Mouse (Mus musculus): ENCODE data around the gene Oas1h. TPM values are rescaled to one million over a fixed set of nuclear protein-coding genes. Genes with fewer than 3 reads are reported as not detected.
"Not testable (repeated sequence)": the region's sequence is repeated elsewhere in the genome, so short reads cannot be mapped to it uniquely, and the experiment has no call there.

Oas1h gene
- polyA plus RNA-seq, 1 experiment from 2014 or later, result not detected

DNA sequence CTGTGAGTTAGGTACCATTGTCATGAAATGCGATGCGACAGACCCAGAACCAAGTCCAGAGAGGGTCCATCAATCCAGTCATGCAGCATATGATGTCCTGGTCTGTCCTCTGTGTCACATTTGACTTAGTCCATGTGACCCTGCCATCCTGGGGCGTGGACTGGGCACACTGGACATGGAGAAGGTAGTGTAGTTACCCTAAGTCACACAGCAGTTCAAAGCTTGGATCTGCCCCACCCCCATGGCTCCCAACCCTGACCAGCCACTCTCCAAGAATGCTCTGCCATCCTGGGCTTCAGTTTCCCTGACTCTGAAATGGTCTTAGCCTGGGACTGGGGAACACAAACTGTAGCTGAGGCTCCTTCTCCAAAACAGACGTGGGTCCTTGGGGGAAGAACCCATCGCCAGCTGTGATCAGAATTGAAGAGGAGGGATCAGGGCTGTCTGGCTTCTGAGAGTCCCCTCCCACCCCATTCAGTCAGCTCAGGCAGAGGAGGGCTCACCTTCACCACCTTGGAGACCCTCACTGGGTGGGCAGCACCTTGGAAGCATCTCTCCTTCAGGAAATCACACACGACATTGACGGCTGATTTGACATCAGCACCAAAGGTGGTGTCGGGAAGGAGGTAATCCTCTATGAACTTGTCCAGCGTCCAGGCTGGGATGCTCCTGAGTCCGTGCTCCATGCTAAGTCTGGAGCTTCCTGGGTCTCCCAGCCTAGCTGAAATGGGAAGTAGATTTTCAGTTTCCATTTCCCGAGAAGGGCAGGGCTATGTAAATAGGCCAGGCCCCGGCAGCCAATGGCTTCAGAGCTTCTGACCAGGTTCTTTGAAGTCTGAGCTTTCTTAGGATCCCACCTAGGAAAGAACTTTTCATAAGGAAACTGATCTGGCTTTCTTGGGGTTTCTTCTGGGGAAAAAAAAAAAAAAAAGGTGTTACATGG lies 45.8 kb downstream of the Oas1h start, which contains the start of gene Oas1a:
Gene Oas1a, minus strand, starts transcription at position 731 of the 943 bp plus-strand sequence.
- H3K36me3 ChIP-seq (ENCODE audit: control insufficient read depth, insufficient read depth, low read length); ATAC-seq (ENCODE audit: low FRiP score, low TSS enrichment); H3K4me2 ChIP-seq (replicated peaks; ENCODE audit: low read depth, low read length); H3K4me3 ChIP-seq (ENCODE audit: low read length); H3K9me3 ChIP-seq (ENCODE audit: control insufficient read depth, low read length); H3K4me1 ChIP-seq (ENCODE audit: control insufficient read depth, insufficient read depth, low read length); H3K27me3 ChIP-seq (ENCODE audit: control insufficient read depth, insufficient read depth, low read length); H3K27ac ChIP-seq (ENCODE audit: low read depth, low read length); H3K9ac ChIP-seq (ENCODE audit: low read depth, low read length): not testable (repeated sequence)
- WGBS, result 36% methylated on average over 8 of the region's 12 CpGs

DNA sequence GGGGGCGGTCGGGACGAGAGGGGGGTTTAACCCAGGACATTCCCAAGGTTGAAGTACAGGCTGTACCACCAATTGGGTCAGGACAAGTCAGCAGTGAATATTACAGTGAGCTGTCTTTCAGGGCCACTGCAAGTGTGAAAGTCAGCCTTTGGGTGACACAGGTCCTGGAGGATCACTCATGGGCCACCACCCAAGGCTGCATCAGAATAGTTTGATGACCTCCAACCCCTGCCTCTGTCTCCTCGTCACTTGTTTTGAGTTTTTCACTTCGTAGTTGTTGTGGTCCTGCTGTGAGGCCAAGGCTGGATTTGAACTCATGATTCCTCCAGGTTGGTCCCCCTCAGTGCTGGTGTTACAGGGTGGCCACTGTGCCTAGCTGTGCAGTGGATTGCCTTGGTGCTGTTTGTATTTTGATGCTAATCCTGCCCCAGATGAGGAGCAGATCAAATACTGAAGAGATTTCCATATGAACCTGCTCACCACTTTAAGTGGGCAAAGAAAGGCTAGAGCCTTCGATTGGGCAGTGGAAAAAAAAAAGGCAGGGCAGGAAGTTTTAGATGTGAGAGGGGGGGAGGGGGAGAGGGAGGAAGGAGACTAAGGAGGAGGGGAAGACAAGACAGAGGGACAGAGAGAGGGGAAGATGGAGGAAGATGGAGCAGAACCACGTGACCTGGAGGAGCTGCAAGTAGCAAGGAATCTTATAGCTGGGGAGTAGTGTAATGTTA lies 47.1 kb downstream of the Oas1h start:
- no peak for ATAC-seq (ENCODE audit: low FRiP score, low TSS enrichment)
- Histone ChIP-seq H3K4me1 (ENCODE audit: control insufficient read depth, insufficient read depth, low read length) (no peaks in the 10 kb centered on the region), H3K27ac (ENCODE audit: low read depth, low read length) (no peak overlapping the region), H3K4me2 (replicated peaks; ENCODE audit: low read depth, low read length) (no peak overlapping the region), H3K9ac (ENCODE audit: low read depth, low read length) (no peak overlapping the region), H3K27me3 (ENCODE audit: control insufficient read depth, insufficient read depth, low read length) (no peaks in the 10 kb centered on the region), H3K9me3 (ENCODE audit: control insufficient read depth, low read length) (no peaks in the 10 kb centered on the region), H3K4me3 (ENCODE audit: low read length) (no peak overlapping the region), H3K36me3 (ENCODE audit: control insufficient read depth, insufficient read depth, low read length) (no peaks in the 10 kb centered on the region)
- 53% methylated on average over 7 of the region's 7 CpGs for WGBS

- H3K27me3 ChIP-seq (ENCODE audit: control insufficient read depth, insufficient read depth, low read length); H3K9me3 ChIP-seq (ENCODE audit: control insufficient read depth, low read length); H3K4me3 ChIP-seq (ENCODE audit: low read length); H3K4me1 ChIP-seq (ENCODE audit: control insufficient read depth, insufficient read depth, low read length); H3K9ac ChIP-seq (ENCODE audit: low read depth, low read length); H3K27ac ChIP-seq (ENCODE audit: low read depth, low read length); H3K36me3 ChIP-seq (ENCODE audit: control insufficient read depth, insufficient read depth, low read length); ATAC-seq (ENCODE audit: low FRiP score, low TSS enrichment); H3K4me2 ChIP-seq (replicated peaks; ENCODE audit: low read depth, low read length): not testable (repeated sequence)
- 41% methylated on average over 8 of the region's 8 CpGs for WGBS
These were observed 53.0 kb downstream of the Oas1h start, which contains the start of gene Oas1d for GRCm38 (mm10) chr5:120914204-120914603. Gene Oas1d, plus strand, starts transcription at chr5:120914536.

- not testable (repeated sequence) for ATAC-seq (ENCODE audit: low FRiP score, low TSS enrichment); H3K36me3 ChIP-seq (ENCODE audit: control insufficient read depth, insufficient read depth, low read length); H3K4me1 ChIP-seq (ENCODE audit: control insufficient read depth, insufficient read depth, low read length); H3K4me3 ChIP-seq (ENCODE audit: low read length); H3K9ac ChIP-seq (ENCODE audit: low read depth, low read length); H3K27ac ChIP-seq (ENCODE audit: low read depth, low read length); H3K4me2 ChIP-seq (replicated peaks; ENCODE audit: low read depth, low read length); H3K27me3 ChIP-seq (ENCODE audit: control insufficient read depth, insufficient read depth, low read length); H3K9me3 ChIP-seq (ENCODE audit: control insufficient read depth, low read length)
- WGBS, result 67% methylated on average over 2 of the region's 2 CpGs
These were observed 58.1 kb downstream of the Oas1h start for GRCm38 (mm10) chr5:120919156-120919935.

DNA sequence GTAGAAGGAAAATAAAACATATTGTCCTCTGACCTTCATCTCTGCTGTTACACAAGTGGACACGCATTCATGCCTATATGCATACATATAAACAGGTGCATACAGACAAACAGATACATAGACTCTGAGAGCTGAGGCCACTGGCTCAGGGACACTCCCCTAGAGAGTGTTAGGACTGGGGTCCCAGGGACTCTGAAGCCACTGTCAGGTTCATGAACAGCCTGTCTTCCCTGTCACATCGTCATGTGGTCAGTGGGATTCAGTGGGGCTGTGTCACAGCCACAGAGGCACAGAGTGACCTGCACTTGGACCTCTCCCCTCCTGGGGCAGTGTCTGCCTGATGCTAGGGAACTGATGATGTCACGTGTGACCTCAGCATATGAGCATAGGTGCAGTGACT lies 59.1 kb downstream of the Oas1h start:
- no peaks in the 10 kb centered on the region for H3K9me3 ChIP-seq (ENCODE audit: control insufficient read depth, low read length)
- H3K4me2 ChIP-seq (replicated peaks; ENCODE audit: low read depth, low read length), result no peak overlapping the region
- no peaks in the 10 kb centered on the region for H3K4me1 ChIP-seq (ENCODE audit: control insufficient read depth, insufficient read depth, low read length)
- no peak overlapping the region for H3K4me3 ChIP-seq (ENCODE audit: low read length)
- H3K27ac ChIP-seq (ENCODE audit: low read depth, low read length), result no peak overlapping the region
- H3K9ac ChIP-seq (ENCODE audit: low read depth, low read length), result no peak overlapping the region
- no peaks in the 10 kb centered on the region for H3K27me3 ChIP-seq (ENCODE audit: control insufficient read depth, insufficient read depth, low read length)
- ATAC-seq (ENCODE audit: low FRiP score, low TSS enrichment), result no peak
- 77% methylated on average over 3 of the region's 3 CpGs for WGBS
- H3K36me3 ChIP-seq (ENCODE audit: control insufficient read depth, insufficient read depth, low read length), result no peaks in the 10 kb centered on the region

Small RNA genes lying within 50 kb of the gene (microRNA-seq; reads per million reads assigned to microRNA genes)
- gene Gm22907, result not detected

Other genes with a start within 250 kb of the Oas1h start
- 10.4 and 11.1 TPM in 2 replicates for gene Rita1, start 248.8 kb upstream of the Oas1h start, polyA plus RNA-seq (2014; fragmentation: Nextera tagmentation; extraction: Ambion mirVana)
- 22.3 and 37.7 TPM in 2 replicates for gene Ddx54, start 248.7 kb upstream of the Oas1h start, polyA plus RNA-seq (2014; fragmentation: Nextera tagmentation; extraction: Ambion mirVana)
- gene Cfap73, start 227.2 kb upstream of the Oas1h start, polyA plus RNA-seq (2014; fragmentation: Nextera tagmentation; extraction: Ambion mirVana), result not detected in 2 replicates
- 0.23 and 0.31 TPM in 2 replicates for gene Rasal1, start 212.6 kb upstream of the Oas1h start, polyA plus RNA-seq (2014; fragmentation: Nextera tagmentation; extraction: Ambion mirVana)
- gene Dtx1, start 149.5 kb upstream of the Oas1h start, polyA plus RNA-seq (2014; fragmentation: Nextera tagmentation; extraction: Ambion mirVana), result 7.3 and 10.1 TPM in 2 replicates
- gene Oas2, start 111.6 kb upstream of the Oas1h start, polyA plus RNA-seq (2014; fragmentation: Nextera tagmentation; extraction: Ambion mirVana), result 0.19 and 0.37 TPM in 2 replicates
- not detected in 2 replicates for gene Oas3, start 83.8 kb upstream of the Oas1h start, polyA plus RNA-seq (2014; fragmentation: Nextera tagmentation; extraction: Ambion mirVana)
- not detected in 2 replicates for gene Oas1e, start 65.9 kb upstream of the Oas1h start, polyA plus RNA-seq (2014; fragmentation: Nextera tagmentation; extraction: Ambion mirVana)
- gene Oas1c, start 48.9 kb upstream of the Oas1h start, polyA plus RNA-seq (2014; fragmentation: Nextera tagmentation; extraction: Ambion mirVana), result 0.30 and 0.63 TPM in 2 replicates
- not detected in 2 replicates for gene Oas1f, start 14.1 kb upstream of the Oas1h start, polyA plus RNA-seq (2014; fragmentation: Nextera tagmentation; extraction: Ambion mirVana)
- gene Oas1g, start 26.2 kb downstream of the Oas1h start, polyA plus RNA-seq (2014; fragmentation: Nextera tagmentation; extraction: Ambion mirVana), result 0.10 and 0.45 TPM in 2 replicates
- 1.8 and 2.2 TPM in 2 replicates for gene Oas1a, start 46.1 kb downstream of the Oas1h start, polyA plus RNA-seq (2014; fragmentation: Nextera tagmentation; extraction: Ambion mirVana)
- not detected in 2 replicates for gene Oas1d, start 53.1 kb downstream of the Oas1h start, polyA plus RNA-seq (2014; fragmentation: Nextera tagmentation; extraction: Ambion mirVana)
- not detected in 2 replicates for gene Rph3a, start 148.7 kb downstream of the Oas1h start, polyA plus RNA-seq (2014; fragmentation: Nextera tagmentation; extraction: Ambion mirVana)